Mouse (Mus musculus) embryo, embryonic 10.5 days (tissue): ENCODE results near the gene Gm10376.
"Not testable (repeated sequence)": the region's sequence is repeated elsewhere in the genome, so short reads cannot be mapped to it uniquely, and the experiment has no call there.

Experiments
- DNase-seq: peaks from one replicate; pipeline ENCODE4 v3.0.0-alpha.2; 2015; ENCODE audit warnings: low spot score

The Gm10376 gene

GRCm38 (mm10) chr14:43015528-43015927, at the start of gene Gm10376:
Gm10376 (minus strand) TSS chr14:43015628.
- not testable (repeated sequence) for DNase-seq

GRCm38 (mm10) chr14:43060179-43060578, 44.8 kb upstream of the Gm10376 start:
- not testable (repeated sequence) for DNase-seq

DNA sequence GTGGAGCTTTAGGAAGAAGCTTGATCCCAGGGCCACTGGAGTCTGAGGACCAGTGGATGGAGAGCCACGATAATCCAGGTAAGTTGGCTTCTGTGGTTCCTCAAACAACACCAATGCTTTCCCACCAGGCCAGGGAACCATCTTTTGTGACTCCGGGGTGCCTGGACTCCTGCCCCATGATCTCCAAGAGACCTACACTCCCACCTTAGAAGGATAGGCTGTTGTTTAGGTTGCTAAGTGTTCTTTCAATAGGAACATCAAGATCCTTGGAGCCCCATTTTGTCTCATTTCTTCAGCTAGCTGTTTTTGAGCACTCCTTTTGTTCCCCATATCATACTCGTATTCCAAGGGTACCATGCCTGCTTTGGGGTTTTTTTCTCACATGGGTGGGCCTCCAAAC, 42.6 kb upstream of the Gm10376 start:
- not testable (repeated sequence) for DNase-seq

DNA sequence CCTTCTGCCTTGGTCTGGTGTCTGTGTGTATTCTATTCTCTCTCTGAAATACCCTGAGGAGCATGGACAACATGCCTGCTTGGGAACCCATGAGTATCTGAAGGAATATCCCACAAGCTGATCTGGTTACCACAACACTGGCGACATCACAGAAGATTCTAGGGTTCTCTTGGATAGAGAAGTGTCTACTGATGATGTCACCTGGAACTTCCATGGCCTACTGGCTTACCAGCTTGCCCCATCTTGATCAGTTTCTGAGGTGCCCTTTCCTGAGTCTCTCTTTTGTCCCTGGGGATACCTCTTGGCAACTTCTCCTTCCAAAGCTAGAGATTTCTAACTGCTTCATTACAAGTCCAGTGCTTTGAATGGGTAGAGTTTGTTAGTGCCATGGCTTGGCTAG, 21.9 kb downstream of the Gm10376 start, which contains the start of gene Gm8082:
Gene Gm8082 (minus strand): TSS at position 101 of the 400 bp plus-strand sequence.
- not testable (repeated sequence) for DNase-seq
